Mouse (Mus musculus) stomach, embryonic 15.5 days (tissue): ENCODE data around the gene Afg3l1. TPM values are rescaled to one million over a fixed set of nuclear protein-coding genes. Genes with fewer than 3 reads are reported as not detected.
"Not testable (repeated sequence)": the region's sequence is repeated elsewhere in the genome, so short reads cannot be mapped to it uniquely, and the experiment has no call there.

Experiments
- ATAC-seq: fragments of 200-750 bp; cut with Nextera tagmentation; 2 replicates; pipeline ENCODE4 v1.8.0; 2017; ENCODE audit warnings: low read depth, moderate number of reproducible peaks, moderate TSS enrichment; ENCODE audit not compliant: insufficient read depth, low FRiP score
- H3K27ac ChIP-seq: fragments of 300-500 bp; sonication (generic); 2 replicates; pipeline ENCODE4 v1.5.1; 2015; ENCODE audit warnings: mild to moderate bottlenecking, inconsistent platforms
- H3K27me3 ChIP-seq: fragments of 300-500 bp; sonication (generic); replicated peaks from 2 replicates; pipeline ENCODE4 v1.6.1; 2015; ENCODE audit warnings: inconsistent platforms
- H3K36me3 ChIP-seq: fragments of 300-500 bp; sonication (generic); 2 replicates; pipeline ENCODE4 v1.6.1; 2015; ENCODE audit warnings: inconsistent platforms
- H3K4me1 ChIP-seq: fragments of 300-500 bp; sonication (generic); 2 replicates; pipeline ENCODE4 v1.6.1; 2015; ENCODE audit warnings: inconsistent platforms
- H3K4me2 ChIP-seq: fragments of 300-500 bp; sonication (generic); 2 replicates; pipeline ENCODE4 v1.6.1; 2015; ENCODE audit warnings: mild to moderate bottlenecking, inconsistent platforms
- H3K4me3 ChIP-seq: fragments of 300-500 bp; sonication (generic); replicated peaks from 2 replicates; pipeline ENCODE4 v1.5.1; 2015; ENCODE audit warnings: inconsistent platforms
- H3K9ac ChIP-seq: fragments of 300-500 bp; sonication (generic); 2 replicates; pipeline ENCODE4 v1.6.1; 2015; ENCODE audit warnings: inconsistent platforms
- H3K9me3 ChIP-seq: fragments of 300-500 bp; sonication (generic); 2 replicates; pipeline ENCODE4 v1.6.1; 2016; ENCODE audit warnings: inconsistent platforms
- WGBS: fragments of 180-500 bp; shearing (Covaris S2); methylation state at CpG from one replicate; pipeline ENCODE4 v1.1.7; 2015; 5-methylcytosine and 5-hydroxymethylcytosine counted together
- polyA plus RNA-seq: library from polyadenylated mRNA; unstranded; fragments of >200 nt; fragmentation: Nextera tagmentation; extraction: Ambion mirVana; gene quantifications from 2 replicates; pipeline ENCODE4 v1.2.1, GENCODE M21; 2015

The Afg3l1 gene
- polyA plus RNA-seq, 1 experiment from 2014 or later, result 46.8 TPM

GRCm38 (mm10) chr8:123527720-123528489 lies 50.2 kb downstream of the Afg3l1 start:
- H3K27me3 ChIP-seq, result no peaks in the 10 kb centered on the region
- no peaks in the 10 kb centered on the region for H3K9me3 ChIP-seq
- no peak overlapping the region for H3K9ac ChIP-seq
- ATAC-seq, result no peak
- no peak overlapping the region for H3K27ac ChIP-seq
- WGBS, result 88% methylated on average over 25 of the region's 25 CpGs
- H3K4me1 ChIP-seq, result no peaks in the 10 kb centered on the region
- no peak overlapping the region for H3K4me2 ChIP-seq
- no peak overlapping the region for H3K4me3 ChIP-seq
- peaks cover 56% of the 10 kb centered on the region for H3K36me3 ChIP-seq

GRCm38 (mm10) chr8:123536242-123536989 lies 58.7 kb downstream of the Afg3l1 start:
- Histone ChIP-seq H3K4me3 (no peak overlapping the region), H3K27me3 (peaks cover 10% of the 10 kb centered on the region; the same call in 1 of the 2 replicates), H3K36me3 (peaks cover 38% of the 10 kb centered on the region), H3K4me2 (no peak overlapping the region), H3K27ac (no peak overlapping the region), H3K9me3 (no peaks in the 10 kb centered on the region), H3K4me1 (no peaks in the 10 kb centered on the region), H3K9ac (no peak overlapping the region)
- WGBS, result 87% methylated on average over 9 of the region's 9 CpGs
- ATAC-seq, result no peak

GRCm38 (mm10) chr8:123536990-123537380 lies 59.3 kb downstream of the Afg3l1 start:
- Histone ChIP-seq H3K27ac (no peak overlapping the region), H3K4me3 (no peak overlapping the region), H3K4me2 (no peak overlapping the region), H3K36me3 (peaks cover 32% of the 10 kb centered on the region), H3K27me3 (peaks cover 10% of the 10 kb centered on the region; the same call in 1 of the 2 replicates), H3K9me3 (no peaks in the 10 kb centered on the region), H3K4me1 (no peaks in the 10 kb centered on the region), H3K9ac (no peak overlapping the region)
- ATAC-seq, result no peak
- WGBS, result 37% methylated on average over 6 of the region's 10 CpGs

GRCm38 (mm10) chr8:123537641-123538040 lies 59.9 kb downstream of the Afg3l1 start:
- not testable (repeated sequence) for H3K4me2 ChIP-seq, H3K4me1 ChIP-seq, H3K27ac ChIP-seq, H3K9ac ChIP-seq, H3K9me3 ChIP-seq, H3K4me3 ChIP-seq, ATAC-seq
- peaks cover 10% of the 10 kb centered on the region; the same call in 1 of the 2 replicates for H3K27me3 ChIP-seq
- WGBS, result 69% methylated on average over 6 of the region's 14 CpGs
- peaks cover 26% of the 10 kb centered on the region for H3K36me3 ChIP-seq

Other genes starting within 250 kb of the Afg3l1 start
- gene Spata2l, start 241.7 kb upstream of the Afg3l1 start, polyA plus RNA-seq, result 5.0 and 5.8 TPM in 2 replicates
- 19.8 and 21.0 TPM in 2 replicates for gene Zfp276, start 223.7 kb upstream of the Afg3l1 start, polyA plus RNA-seq
- 20.5 and 22.5 TPM in 2 replicates for gene Vps9d1, start 223.6 kb upstream of the Afg3l1 start, polyA plus RNA-seq
- gene Fanca, start 159.3 kb upstream of the Afg3l1 start, polyA plus RNA-seq, result 20.9 and 22.8 TPM in 2 replicates
- gene Spire2, start 145.2 kb upstream of the Afg3l1 start, polyA plus RNA-seq, result 5.4 and 5.9 TPM in 2 replicates
- gene Tcf25, start 104.2 kb upstream of the Afg3l1 start, polyA plus RNA-seq, result 159 and 182 TPM in 2 replicates
- gene Mc1r, start 70.8 kb upstream of the Afg3l1 start, polyA plus RNA-seq, result not detected in 2 replicates
- 55.7 and 57.1 TPM in 2 replicates for gene Tubb3, start 66.5 kb upstream of the Afg3l1 start, polyA plus RNA-seq
- 24.9 and 28.1 TPM in 2 replicates for gene Def8, start 54.4 kb upstream of the Afg3l1 start, polyA plus RNA-seq
- 2.9 and 3.6 TPM in 2 replicates for gene Dbndd1, start 37.6 kb downstream of the Afg3l1 start, polyA plus RNA-seq
- 24.7 and 25.7 TPM in 2 replicates for gene Gas8, start 40.9 kb downstream of the Afg3l1 start, polyA plus RNA-seq
- gene Rhou, start 176.0 kb downstream of the Afg3l1 start, polyA plus RNA-seq, result 8.9 and 9.6 TPM in 2 replicates